ENCODE assay signal across 7 mouse cellular contexts in the genomic region with DNA sequence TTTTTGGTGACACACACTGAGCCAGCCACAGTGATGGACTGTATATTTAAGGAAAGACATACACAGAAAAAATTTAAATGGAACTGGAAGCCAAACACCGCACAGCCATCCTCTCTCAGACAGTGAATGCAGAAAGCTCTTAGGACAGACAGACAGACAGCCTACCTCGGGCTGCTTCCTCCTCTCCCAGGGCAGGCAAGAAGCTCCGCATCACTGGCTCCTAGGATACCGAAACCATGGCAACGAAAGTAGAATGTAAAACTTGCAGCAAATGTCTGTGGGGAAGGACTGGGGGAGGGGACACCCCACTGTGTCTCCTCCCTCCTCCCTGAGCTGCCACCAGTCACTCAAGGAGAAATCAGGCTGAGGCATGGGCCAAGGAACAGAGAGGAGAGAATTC. TPM values are rescaled to one million over a fixed set of nuclear protein-coding genes. Genes with fewer than 3 reads are reported as not detected.
DNase-seq lines count a peak whose midpoint lies in the region; ATAC-seq and TF ChIP-seq lines count a peak whose summit lies in the region.

No protein-coding gene starts in this region.

- peak; percentile 76 for DNase-seq in 416B (ENCODE audit: low read depth)
- peak; percentile 54 to 70 for DNase-seq in kidney, postnatal 4 days
- peak; percentile 72 for DNase-seq in right cerebral cortex, postnatal 4 days
- DNase-seq in gastrocnemius, adult 8-10 months (ENCODE audit: low spot score in 2 of 2) = no peak

- peak overlapping the region; percentile 100 for H3K27ac ChIP-seq in forebrain, embryonic 13.5 days
- H3K27ac ChIP-seq in macrophage = peak overlapping the region; percentile 19; the same call in 1 of the 2 replicates

- H3K4me3 ChIP-seq in E14TG2a.4 (replicated peaks; ENCODE audit: low read length) = peak overlapping the region; percentile 10; the same call in 1 of the 2 replicates
- H3K4me3 ChIP-seq in forebrain, embryonic 13.5 days = no peak overlapping the region
- H3K4me3 ChIP-seq in macrophage (ENCODE audit: inconsistent target) = no peak overlapping the region

- WGBS in forebrain, embryonic 13.5 days = 4% methylated on average over 5 of the region's 5 CpGs
- WGBS in macrophage (ENCODE audit: missing documents) = 40% methylated on average over 5 of the region's 5 CpGs

- peak overlapping the region; percentile 48 for H3K4me2 ChIP-seq in forebrain, embryonic 13.5 days

- TF ChIP-seq CTCF in E14TG2a.4 (conservative IDR thresholded peaks at IDR 0.05; ENCODE audit: low read length) = no peak

- peak overlapping the region; percentile 45 for H3K9ac ChIP-seq in forebrain, embryonic 13.5 days

- H3K9me3 ChIP-seq in E14TG2a.4 (ENCODE audit: low read length) = no peaks in the 10 kb centered on the region
- no peaks in the 10 kb centered on the region for H3K9me3 ChIP-seq in forebrain, embryonic 13.5 days (replicated peaks)

- ATAC-seq in forebrain, embryonic 13.5 days = peak; percentile 31

- H3K27me3 ChIP-seq in E14TG2a.4 (ENCODE audit: insufficient read depth, low read length) = no peaks in the 10 kb centered on the region
- no peaks in the 10 kb centered on the region for H3K27me3 ChIP-seq in forebrain, embryonic 13.5 days

- H3K36me3 ChIP-seq in E14TG2a.4 (ENCODE audit: insufficient read depth, low read length) = peaks cover 59% of the 10 kb centered on the region
- peaks cover 34% of the 10 kb centered on the region for H3K36me3 ChIP-seq in forebrain, embryonic 13.5 days (ENCODE audit: poor library complexity, severe bottlenecking)
- H3K36me3 ChIP-seq in macrophage (ENCODE audit: inconsistent target) = peaks cover 28% of the 10 kb centered on the region

- H3K4me1 ChIP-seq in E14TG2a.4 (replicated peaks; ENCODE audit: low read depth, low read length) = peaks cover 96% of the 10 kb centered on the region
- peaks cover 79% of the 10 kb centered on the region for H3K4me1 ChIP-seq in forebrain, embryonic 13.5 days

- H3K79me2 ChIP-seq in macrophage (ENCODE audit: inconsistent target) = no peaks in the 10 kb centered on the region

RNA-seq across cellular contexts. Expression of a gene that starts 18.2 kb away (rescaled TPM):
- 16.9 and 18.4 TPM in 2 replicates for polyA plus RNA-seq in forebrain, embryonic 13.5 days (2015; fragmentation: Nextera tagmentation; extraction: Ambion mirVana)
- total RNA-seq in macrophage (2018; cell fraction: chromatin; rRNA removed) = 10 to 100 TPM; 22.6 to 37.6 (median 29.2) TPM
- 10 to 100 TPM; 32.5 to 45.7 (median 37.8) TPM for total RNA-seq in macrophage (2018; cell fraction: cytosol; rRNA removed)
- total RNA-seq in macrophage (2018; cell fraction: nucleus; rRNA removed) = 10 to 100 TPM; 26.1 to 38.9 (median 31.3) TPM
- polyA plus RNA-seq in macrophage (2018) = 24.9 to 38.2 TPM (median 31.2 TPM) in 3 replicates
- 10 to 100 TPM; 77.8 to 89.1 (median 82.1) TPM for total RNA-seq in gastrocnemius, adult 8-10 months (2022)

RNA-seq across cellular contexts. Expression of a gene that starts 54.1 kb away (rescaled TPM):
- polyA plus RNA-seq in forebrain, embryonic 13.5 days (2015; fragmentation: Nextera tagmentation; extraction: Ambion mirVana) = 69.3 and 71.3 TPM in 2 replicates
- total RNA-seq in macrophage (2018; cell fraction: chromatin; rRNA removed) = 1 to 10 TPM in 18 of 26 experiments, under 1 TPM in 5, not detected in 3; 0.55 to 7.6 (median 2.5) TPM
- total RNA-seq in macrophage (2018; cell fraction: cytosol; rRNA removed) = 1 to 10 TPM in 22 of 26 experiments, under 1 TPM in 4; 0.42 to 9.0 (median 3.0) TPM
- 10 to 100 TPM in 1 of 26 experiments, 1 to 10 TPM in 23, under 1 TPM in 2; 0.77 to 10.4 (median 3.8) TPM for total RNA-seq in macrophage (2018; cell fraction: nucleus; rRNA removed)
- 2.2 to 4.5 TPM (median 4.1 TPM) in 3 replicates for polyA plus RNA-seq in macrophage (2018)
- 10 to 100 TPM in 2 of 4 experiments, 1 to 10 TPM in 2; 4.7 to 45.4 (median 9.4) TPM for total RNA-seq in gastrocnemius, adult 8-10 months (2022)

Comparison
In these comparisons a context has a peak if more than half of its experiments do, and no peak if none do; other contexts are left out.
1. DNase-seq: peak in 416B (single experiment), kidney, postnatal 4 days (2 of 2) and right cerebral cortex, postnatal 4 days (single experiment); none in gastrocnemius, adult 8-10 months (0 of 2).
2. RNA of a gene that starts 54.1 kb away (polyA plus RNA-seq): 69.3 to 71.3 TPM in forebrain, embryonic 13.5 days; 2.2 to 4.5 TPM in macrophage; every median in the first group is over 10 times any median in the second.